Mouse (Mus musculus): ENCODE measurements around the gene Naa38. TPM values are rescaled to one million over a fixed set of nuclear protein-coding genes. Genes with fewer than 3 reads are reported as not detected.

Naa38 gene
- polyA plus RNA-seq, 1 experiment from 2014 or later = 141 TPM

GRCm38 (mm10) chr11:69426246-69426645 is 31.0 kb downstream of the Naa38 start:
- H3K4me1 ChIP-seq (ENCODE audit: control insufficient read depth, insufficient read depth, low read length) = peaks cover 7% of the 10 kb centered on the region; the same call in 1 of the 2 replicates
- DNase-seq (ENCODE audit: low spot score) (no peak), ATAC-seq (ENCODE audit: insufficient number of reproducible peaks, low FRiP score, low TSS enrichment, low read depth) (no peak)
- no peak overlapping the region for H3K27ac ChIP-seq (replicated peaks; ENCODE audit: low read depth, low read length)
- H3K4me2 ChIP-seq (ENCODE audit: low read depth, severe bottlenecking) = no peak overlapping the region
- no peak overlapping the region for H3K9ac ChIP-seq (ENCODE audit: low read length)
- H3K27me3 ChIP-seq (ENCODE audit: control insufficient read depth, insufficient read depth, low read length) = peaks cover 13% of the 10 kb centered on the region; the same call in 1 of the 2 replicates
- WGBS = 83% methylated on average over 2 of the region's 2 CpGs
- H3K36me3 ChIP-seq (ENCODE audit: control insufficient read depth, insufficient read depth, low read length) = no peaks in the 10 kb centered on the region
- no peak overlapping the region for H3K4me3 ChIP-seq (ENCODE audit: low read depth, low read length)
- no peaks in the 10 kb centered on the region for H3K9me3 ChIP-seq (ENCODE audit: control insufficient read depth, low read length)

GRCm38 (mm10) chr11:69428751-69429150 is 33.5 kb downstream of the Naa38 start:
- H3K27ac ChIP-seq (replicated peaks; ENCODE audit: low read depth, low read length) = no peak overlapping the region
- DNase-seq (ENCODE audit: low spot score) (no peak), ATAC-seq (ENCODE audit: insufficient number of reproducible peaks, low FRiP score, low TSS enrichment, low read depth) (no peak)
- 19% methylated on average over 4 of the region's 4 CpGs for WGBS
- H3K4me2 ChIP-seq (ENCODE audit: low read depth, severe bottlenecking) = no peak overlapping the region; the same call in 1 of the 2 replicates
- no peaks in the 10 kb centered on the region for H3K9me3 ChIP-seq (ENCODE audit: control insufficient read depth, low read length)
- no peaks in the 10 kb centered on the region for H3K27me3 ChIP-seq (ENCODE audit: control insufficient read depth, insufficient read depth, low read length)
- H3K4me1 ChIP-seq (ENCODE audit: control insufficient read depth, insufficient read depth, low read length) = no peaks in the 10 kb centered on the region
- H3K4me3 ChIP-seq (ENCODE audit: low read depth, low read length) = no peak overlapping the region
- H3K36me3 ChIP-seq (ENCODE audit: control insufficient read depth, insufficient read depth, low read length) = no peaks in the 10 kb centered on the region
- H3K9ac ChIP-seq (ENCODE audit: low read length) = no peak overlapping the region

- 65% methylated on average over 2 of the region's 2 CpGs for WGBS
- H3K27me3 ChIP-seq (ENCODE audit: control insufficient read depth, insufficient read depth, low read length) = no peaks in the 10 kb centered on the region
- no peak for DNase-seq (ENCODE audit: low spot score)
- H3K36me3 ChIP-seq (ENCODE audit: control insufficient read depth, insufficient read depth, low read length) = no peaks in the 10 kb centered on the region
- H3K27ac ChIP-seq (replicated peaks; ENCODE audit: low read depth, low read length) = no peak overlapping the region
- H3K4me1 ChIP-seq (ENCODE audit: control insufficient read depth, insufficient read depth, low read length) = no peaks in the 10 kb centered on the region
- no peak overlapping the region for H3K4me3 ChIP-seq (ENCODE audit: low read depth, low read length)
- no peaks in the 10 kb centered on the region for H3K9me3 ChIP-seq (ENCODE audit: control insufficient read depth, low read length)
- ATAC-seq (ENCODE audit: insufficient number of reproducible peaks, low FRiP score, low TSS enrichment, low read depth) = 0 out of 2 replicates have a peak, but pooled peaks have one; percentile 2
- no peak overlapping the region for H3K9ac ChIP-seq (ENCODE audit: low read length)
- H3K4me2 ChIP-seq (ENCODE audit: low read depth, severe bottlenecking) = no peak overlapping the region
These were observed 34.0 kb downstream of the Naa38 start for GRCm38 (mm10) chr11:69429313-69429712.

- 89% methylated on average over 15 of the region's 15 CpGs for WGBS
- DNase-seq (ENCODE audit: low spot score) (no peak), ATAC-seq (ENCODE audit: insufficient number of reproducible peaks, low FRiP score, low TSS enrichment, low read depth) (no peak)
- Histone ChIP-seq H3K36me3 (ENCODE audit: control insufficient read depth, insufficient read depth, low read length) (no peaks in the 10 kb centered on the region), H3K4me3 (ENCODE audit: low read depth, low read length) (no peak overlapping the region), H3K27me3 (ENCODE audit: control insufficient read depth, insufficient read depth, low read length) (peaks cover 3% of the 10 kb centered on the region; the same call in 1 of the 2 replicates), H3K9ac (ENCODE audit: low read length) (no peak overlapping the region), H3K27ac (replicated peaks; ENCODE audit: low read depth, low read length) (no peak overlapping the region), H3K9me3 (ENCODE audit: control insufficient read depth, low read length) (no peaks in the 10 kb centered on the region), H3K4me1 (ENCODE audit: control insufficient read depth, insufficient read depth, low read length) (no peaks in the 10 kb centered on the region), H3K4me2 (ENCODE audit: low read depth, severe bottlenecking) (no peak overlapping the region)
These were observed 35.3 kb downstream of the Naa38 start for GRCm38 (mm10) chr11:69430631-69431030.

- H3K27me3 ChIP-seq (ENCODE audit: control insufficient read depth, insufficient read depth, low read length) = peaks cover 3% of the 10 kb centered on the region; the same call in 1 of the 2 replicates
- no peak overlapping the region for H3K4me2 ChIP-seq (ENCODE audit: low read depth, severe bottlenecking)
- ATAC-seq (ENCODE audit: insufficient number of reproducible peaks, low FRiP score, low TSS enrichment, low read depth) = peak; percentile 33; the same call in 1 of the 2 replicates
- H3K4me1 ChIP-seq (ENCODE audit: control insufficient read depth, insufficient read depth, low read length) = no peaks in the 10 kb centered on the region
- no peak overlapping the region for H3K9ac ChIP-seq (ENCODE audit: low read length)
- no peaks in the 10 kb centered on the region for H3K9me3 ChIP-seq (ENCODE audit: control insufficient read depth, low read length)
- H3K4me3 ChIP-seq (ENCODE audit: low read depth, low read length) = no peak overlapping the region
- peak; percentile 77 for DNase-seq (ENCODE audit: low spot score)
- H3K36me3 ChIP-seq (ENCODE audit: control insufficient read depth, insufficient read depth, low read length) = no peaks in the 10 kb centered on the region
- no peak overlapping the region for H3K27ac ChIP-seq (replicated peaks; ENCODE audit: low read depth, low read length)
- WGBS = 40% methylated on average over 11 of the region's 11 CpGs
These were observed 36.7 kb downstream of the Naa38 start for GRCm38 (mm10) chr11:69431829-69432639.

GRCm38 (mm10) chr11:69432640-69432982 is 37.3 kb downstream of the Naa38 start:
- Histone ChIP-seq H3K27me3 (ENCODE audit: control insufficient read depth, insufficient read depth, low read length) (peaks cover 3% of the 10 kb centered on the region; the same call in 1 of the 2 replicates), H3K36me3 (ENCODE audit: control insufficient read depth, insufficient read depth, low read length) (no peaks in the 10 kb centered on the region), H3K4me2 (ENCODE audit: low read depth, severe bottlenecking) (no peak overlapping the region), H3K9me3 (ENCODE audit: control insufficient read depth, low read length) (no peaks in the 10 kb centered on the region), H3K27ac (replicated peaks; ENCODE audit: low read depth, low read length) (no peak overlapping the region), H3K4me1 (ENCODE audit: control insufficient read depth, insufficient read depth, low read length) (no peaks in the 10 kb centered on the region), H3K4me3 (ENCODE audit: low read depth, low read length) (no peak overlapping the region), H3K9ac (ENCODE audit: low read length) (no peak overlapping the region)
- DNase-seq (ENCODE audit: low spot score) = no peak
- no peak for ATAC-seq (ENCODE audit: insufficient number of reproducible peaks, low FRiP score, low TSS enrichment, low read depth)
- 71% methylated on average over 11 of the region's 11 CpGs for WGBS

GRCm38 (mm10) chr11:69433189-69433588 is 37.9 kb downstream of the Naa38 start:
- DNase-seq (ENCODE audit: low spot score) = no peak
- Histone ChIP-seq H3K27me3 (ENCODE audit: control insufficient read depth, insufficient read depth, low read length) (peaks cover 3% of the 10 kb centered on the region; the same call in 1 of the 2 replicates), H3K27ac (replicated peaks; ENCODE audit: low read depth, low read length) (no peak overlapping the region), H3K4me1 (ENCODE audit: control insufficient read depth, insufficient read depth, low read length) (no peaks in the 10 kb centered on the region), H3K36me3 (ENCODE audit: control insufficient read depth, insufficient read depth, low read length) (no peaks in the 10 kb centered on the region), H3K9me3 (ENCODE audit: control insufficient read depth, low read length) (no peaks in the 10 kb centered on the region), H3K4me3 (ENCODE audit: low read depth, low read length) (no peak overlapping the region), H3K9ac (ENCODE audit: low read length) (no peak overlapping the region), H3K4me2 (ENCODE audit: low read depth, severe bottlenecking) (no peak overlapping the region)
- ATAC-seq (ENCODE audit: insufficient number of reproducible peaks, low FRiP score, low TSS enrichment, low read depth) = no peak
- WGBS = 64% methylated on average over 6 of the region's 6 CpGs

GRCm38 (mm10) chr11:69437291-69437690 is 42.0 kb downstream of the Naa38 start:
- H3K9me3 ChIP-seq (ENCODE audit: control insufficient read depth, low read length) = no peaks in the 10 kb centered on the region
- H3K27ac ChIP-seq (replicated peaks; ENCODE audit: low read depth, low read length) = no peak overlapping the region
- no peak overlapping the region for H3K9ac ChIP-seq (ENCODE audit: low read length)
- no peak overlapping the region for H3K4me2 ChIP-seq (ENCODE audit: low read depth, severe bottlenecking)
- WGBS = 34% methylated on average over 3 of the region's 3 CpGs
- ATAC-seq (ENCODE audit: insufficient number of reproducible peaks, low FRiP score, low TSS enrichment, low read depth) (no peak), DNase-seq (ENCODE audit: low spot score) (no peak)
- no peaks in the 10 kb centered on the region for H3K4me1 ChIP-seq (ENCODE audit: control insufficient read depth, insufficient read depth, low read length)
- peaks cover 3% of the 10 kb centered on the region; the same call in 1 of the 2 replicates for H3K27me3 ChIP-seq (ENCODE audit: control insufficient read depth, insufficient read depth, low read length)
- no peaks in the 10 kb centered on the region for H3K36me3 ChIP-seq (ENCODE audit: control insufficient read depth, insufficient read depth, low read length)
- H3K4me3 ChIP-seq (ENCODE audit: low read depth, low read length) = no peak overlapping the region

Measured in limb, embryonic 11.5 days (tissue).